Mouse (Mus musculus): ENCODE measurements around the gene Ntm.

Ntm gene

GRCm38 (mm10) chr9:29761511-29761910 lies 201.4 kb downstream of the Ntm start:
- no peak for DNase-seq (ENCODE audit: low read depth, low spot score)

GRCm38 (mm10) chr9:29759940-29760339 lies 203.0 kb downstream of the Ntm start:
- DNase-seq (ENCODE audit: low read depth, low spot score) = no peak

- DNase-seq (ENCODE audit: low read depth, low spot score) = no peak
Observed at GRCm38 (mm10) chr9:29759060-29759459, 203.9 kb downstream of the Ntm start.

GRCm38 (mm10) chr9:29754374-29754773 lies 208.6 kb downstream of the Ntm start:
- no peak for DNase-seq (ENCODE audit: low read depth, low spot score)

GRCm38 (mm10) chr9:29751396-29751795 lies 211.5 kb downstream of the Ntm start:
- DNase-seq (ENCODE audit: low read depth, low spot score) = peak; percentile 38

GRCm38 (mm10) chr9:29750371-29751014 lies 212.4 kb downstream of the Ntm start:
- DNase-seq (ENCODE audit: low read depth, low spot score) = no peak

- no peak for DNase-seq (ENCODE audit: low read depth, low spot score)
Observed at GRCm38 (mm10) chr9:29748070-29748469, 214.9 kb downstream of the Ntm start.

- no peak for DNase-seq (ENCODE audit: low read depth, low spot score)
Observed at GRCm38 (mm10) chr9:29738835-29739526, 224.0 kb downstream of the Ntm start.

GRCm38 (mm10) chr9:29736031-29736430 lies 226.9 kb downstream of the Ntm start:
- no peak for DNase-seq (ENCODE audit: low read depth, low spot score)

- no peak for DNase-seq (ENCODE audit: low read depth, low spot score)
Observed at GRCm38 (mm10) chr9:29732895-29733294, 230.0 kb downstream of the Ntm start.

- no peak for DNase-seq (ENCODE audit: low read depth, low spot score)
Observed at GRCm38 (mm10) chr9:29731672-29732071, 231.3 kb downstream of the Ntm start.

- no peak for DNase-seq (ENCODE audit: low read depth, low spot score)
Observed at GRCm38 (mm10) chr9:29727540-29728432, 235.2 kb downstream of the Ntm start.

GRCm38 (mm10) chr9:29721461-29721860 lies 241.5 kb downstream of the Ntm start:
- no peak for DNase-seq (ENCODE audit: low read depth, low spot score)

- DNase-seq (ENCODE audit: low read depth, low spot score) = no peak
Observed at GRCm38 (mm10) chr9:29716795-29717194, 246.1 kb downstream of the Ntm start.

- no peak for DNase-seq (ENCODE audit: low read depth, low spot score)
Observed at GRCm38 (mm10) chr9:29698276-29698675, 264.7 kb downstream of the Ntm start.

GRCm38 (mm10) chr9:29694151-29694550 lies 268.8 kb downstream of the Ntm start:
- DNase-seq (ENCODE audit: low read depth, low spot score) = no peak

GRCm38 (mm10) chr9:29691186-29691855 lies 271.6 kb downstream of the Ntm start:
- no peak for DNase-seq (ENCODE audit: low read depth, low spot score)

- DNase-seq (ENCODE audit: low read depth, low spot score) = no peak
Observed at GRCm38 (mm10) chr9:29682224-29682623, 280.7 kb downstream of the Ntm start.

- DNase-seq (ENCODE audit: low read depth, low spot score) = no peak
Observed at GRCm38 (mm10) chr9:29680677-29681076, 282.3 kb downstream of the Ntm start.

GRCm38 (mm10) chr9:29673911-29674310 lies 289.0 kb downstream of the Ntm start:
- no peak for DNase-seq (ENCODE audit: low read depth, low spot score)

GRCm38 (mm10) chr9:29671861-29672260 lies 291.1 kb downstream of the Ntm start:
- DNase-seq (ENCODE audit: low read depth, low spot score) = no peak

- no peak for DNase-seq (ENCODE audit: low read depth, low spot score)
Observed at GRCm38 (mm10) chr9:29663286-29663685, 299.7 kb downstream of the Ntm start.
